Mouse (Mus musculus): ENCODE measurements at regions not wholly inside any gene's neighbourhood (a gene's known extent, or its start where the extent isn't known, plus 50 kb on each side); places are given as distances from the start of the nearest gene placed in this dataset.

DNA sequence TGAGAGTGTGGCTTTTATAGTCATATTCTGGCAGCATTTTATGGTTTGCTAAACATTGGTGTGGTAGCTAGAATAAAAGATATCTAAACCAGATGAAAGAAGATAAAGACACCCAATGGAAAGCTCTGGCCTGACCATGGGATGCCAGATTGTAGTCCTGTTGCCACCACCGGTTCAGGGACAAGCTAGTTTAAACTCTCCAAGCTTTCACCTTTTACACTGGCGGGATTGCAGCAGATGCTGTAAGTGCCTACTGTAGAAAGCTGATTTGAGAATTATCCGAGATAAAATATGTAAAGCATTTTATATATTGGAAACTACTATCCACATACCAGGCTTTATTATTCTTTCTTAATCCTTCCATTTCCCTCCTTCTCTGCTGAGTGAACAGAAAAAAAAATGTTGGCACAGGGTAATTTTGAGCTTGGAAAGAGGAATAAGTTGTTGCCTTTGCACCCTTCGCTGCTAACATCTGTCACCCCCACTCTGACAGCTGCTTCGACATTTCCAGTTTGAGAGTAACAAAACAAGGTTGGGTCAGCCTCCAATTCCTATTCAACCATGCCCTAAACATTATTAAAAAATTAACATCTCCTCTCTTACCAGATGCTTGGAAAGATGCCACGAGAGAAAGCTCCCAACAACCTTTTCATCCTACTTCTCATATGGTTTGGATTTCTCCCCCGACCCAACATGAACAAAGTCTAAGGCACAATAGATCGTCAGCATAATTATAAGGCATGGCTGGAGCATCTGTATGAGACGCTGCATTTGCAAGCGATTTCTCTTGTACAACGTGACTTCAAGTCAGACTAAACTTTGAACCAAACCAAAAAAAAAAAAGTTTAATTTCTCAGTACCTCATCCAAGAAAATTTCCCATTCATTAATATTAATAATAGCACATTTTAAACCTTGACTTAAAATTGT, 287.8 kb downstream of the Etaa1 start:
- H3K9ac ChIP-seq (ENCODE audit: low read depth, low read length), result no peak overlapping the region
- no peak for ATAC-seq (replicated peaks; ENCODE audit: insufficient number of reproducible peaks, low FRiP score, low TSS enrichment)
- WGBS (ENCODE audit: insufficient replicate concordance), result 80% methylated on average over 11 of the region's 11 CpGs

DNA sequence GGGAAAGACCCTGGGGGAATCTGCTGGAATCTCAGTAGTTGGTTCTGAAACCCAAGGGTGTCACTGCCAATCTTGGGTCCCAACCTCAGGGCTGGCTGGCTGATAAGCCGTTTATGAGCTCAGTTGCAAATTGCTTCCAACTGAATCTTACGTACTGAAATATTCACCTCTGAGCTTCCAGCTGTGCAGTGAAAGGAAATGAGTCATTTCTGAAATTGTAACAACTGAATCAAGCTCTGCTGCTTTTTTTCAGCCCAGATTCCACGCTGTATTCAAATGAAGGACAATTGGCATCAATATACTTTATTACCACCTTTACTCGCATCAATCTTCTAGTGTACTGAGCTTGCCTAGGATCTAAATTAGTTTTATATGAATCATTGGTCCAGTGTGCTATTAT, 272.7 kb downstream of the Etaa1 start:
- no peak overlapping the region for H3K4me2 ChIP-seq
- H3K36me3 ChIP-seq (ENCODE audit: control insufficient read depth, insufficient read depth, low read length), result no peaks in the 10 kb centered on the region
- peaks cover 3% of the 10 kb centered on the region for H3K9me3 ChIP-seq (replicated peaks; ENCODE audit: control insufficient read depth, low read length)
- no peak for ATAC-seq (replicated peaks; ENCODE audit: insufficient number of reproducible peaks, low FRiP score, low TSS enrichment)
- no peaks in the 10 kb centered on the region for H3K27me3 ChIP-seq (ENCODE audit: control insufficient read depth, insufficient read depth, low read length)
- H3K4me1 ChIP-seq (ENCODE audit: control insufficient read depth, insufficient read depth, low read length), result no peaks in the 10 kb centered on the region
- H3K4me3 ChIP-seq (ENCODE audit: low read depth, low read length), result no peak overlapping the region
- no peak overlapping the region for H3K27ac ChIP-seq (ENCODE audit: low read depth, low read length)
- no peak overlapping the region for H3K9ac ChIP-seq (ENCODE audit: low read depth, low read length)
- WGBS (ENCODE audit: insufficient replicate concordance), result 65% methylated on average over 4 of the region's 4 CpGs

More for the DNA sequence above, 287.8 kb downstream of the Etaa1 start:
- Histone ChIP-seq H3K36me3 (ENCODE audit: control insufficient read depth, insufficient read depth, low read length) (no peaks in the 10 kb centered on the region), H3K4me1 (ENCODE audit: control insufficient read depth, insufficient read depth, low read length) (no peaks in the 10 kb centered on the region), H3K9me3 (replicated peaks; ENCODE audit: control insufficient read depth, low read length) (no peaks in the 10 kb centered on the region), H3K27ac (ENCODE audit: low read depth, low read length) (no peak overlapping the region), H3K27me3 (ENCODE audit: control insufficient read depth, insufficient read depth, low read length) (no peaks in the 10 kb centered on the region), H3K4me2 (no peak overlapping the region), H3K4me3 (ENCODE audit: low read depth, low read length) (no peak overlapping the region)

DNA sequence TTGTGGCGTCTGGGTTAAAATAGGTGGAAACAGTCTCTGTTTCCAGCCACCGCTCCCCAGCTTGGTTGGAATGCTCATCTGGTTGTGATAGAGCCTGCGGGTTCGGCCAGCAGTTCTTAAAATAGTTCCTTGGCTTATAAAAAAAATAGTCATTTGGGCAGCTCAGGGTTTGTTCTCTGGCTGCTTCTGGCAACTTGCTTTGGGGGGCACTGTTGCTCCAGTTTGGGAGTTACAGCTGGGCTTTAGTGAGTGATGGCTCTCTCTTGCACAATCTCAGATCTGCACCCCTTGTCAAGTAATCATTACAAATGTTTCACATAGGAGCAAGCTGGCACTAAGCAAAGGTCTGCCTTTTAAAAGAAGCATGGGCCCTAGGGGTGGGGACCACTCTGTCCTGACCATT, 268.0 kb downstream of the Etaa1 start:
- Histone ChIP-seq H3K4me1 (ENCODE audit: control insufficient read depth, insufficient read depth, low read length) (0 out of 2 replicates have a peak, but pooled peaks cover 3% of the 10 kb centered on the region), H3K9me3 (replicated peaks; ENCODE audit: control insufficient read depth, low read length) (peaks cover 3% of the 10 kb centered on the region), H3K9ac (ENCODE audit: low read depth, low read length) (0 out of 2 replicates have a peak overlapping the region, but pooled peaks have one; percentile 16), H3K36me3 (ENCODE audit: control insufficient read depth, insufficient read depth, low read length) (no peaks in the 10 kb centered on the region), H3K27ac (ENCODE audit: low read depth, low read length) (no peak overlapping the region), H3K27me3 (ENCODE audit: control insufficient read depth, insufficient read depth, low read length) (no peaks in the 10 kb centered on the region), H3K4me2 (peak overlapping the region; percentile 27), H3K4me3 (ENCODE audit: low read depth, low read length) (no peak overlapping the region)
- ATAC-seq (replicated peaks; ENCODE audit: insufficient number of reproducible peaks, low FRiP score, low TSS enrichment), result no peak
- 9% methylated on average over 4 of the region's 4 CpGs for WGBS (ENCODE audit: insufficient replicate concordance)

DNA sequence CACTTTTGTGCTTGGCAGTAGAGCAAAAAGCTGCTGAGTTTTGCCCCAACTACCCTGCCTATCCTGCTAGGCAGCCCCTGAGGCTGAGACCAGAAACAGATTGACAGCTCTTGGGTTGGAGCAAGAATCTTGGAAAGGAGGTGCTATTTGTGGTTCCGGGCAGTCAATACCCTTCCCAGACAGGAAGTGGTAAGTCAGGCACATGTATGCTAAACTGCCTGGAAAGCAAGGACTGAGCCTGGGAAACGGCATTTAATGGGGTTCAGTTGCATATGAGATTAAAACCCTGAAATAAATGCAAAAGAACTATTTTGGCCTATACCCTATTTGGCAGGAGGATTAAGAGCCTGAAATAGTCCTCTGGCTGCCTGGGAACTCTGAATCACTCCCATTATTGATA, 266.9 kb downstream of the Etaa1 start:
- H3K27ac ChIP-seq (ENCODE audit: low read depth, low read length), result no peak overlapping the region
- peaks cover 3% of the 10 kb centered on the region for H3K9me3 ChIP-seq (replicated peaks; ENCODE audit: control insufficient read depth, low read length)
- H3K36me3 ChIP-seq (ENCODE audit: control insufficient read depth, insufficient read depth, low read length), result no peaks in the 10 kb centered on the region
- no peak for ATAC-seq (replicated peaks; ENCODE audit: insufficient number of reproducible peaks, low FRiP score, low TSS enrichment)
- H3K27me3 ChIP-seq (ENCODE audit: control insufficient read depth, insufficient read depth, low read length), result no peaks in the 10 kb centered on the region
- no peak overlapping the region for H3K4me2 ChIP-seq
- no peak overlapping the region for H3K4me3 ChIP-seq (ENCODE audit: low read depth, low read length)
- H3K4me1 ChIP-seq (ENCODE audit: control insufficient read depth, insufficient read depth, low read length), result 0 out of 2 replicates have a peak, but pooled peaks cover 3% of the 10 kb centered on the region
- H3K9ac ChIP-seq (ENCODE audit: low read depth, low read length), result no peak overlapping the region
- 52% methylated on average over 2 of the region's 2 CpGs for WGBS (ENCODE audit: insufficient replicate concordance)

DNA sequence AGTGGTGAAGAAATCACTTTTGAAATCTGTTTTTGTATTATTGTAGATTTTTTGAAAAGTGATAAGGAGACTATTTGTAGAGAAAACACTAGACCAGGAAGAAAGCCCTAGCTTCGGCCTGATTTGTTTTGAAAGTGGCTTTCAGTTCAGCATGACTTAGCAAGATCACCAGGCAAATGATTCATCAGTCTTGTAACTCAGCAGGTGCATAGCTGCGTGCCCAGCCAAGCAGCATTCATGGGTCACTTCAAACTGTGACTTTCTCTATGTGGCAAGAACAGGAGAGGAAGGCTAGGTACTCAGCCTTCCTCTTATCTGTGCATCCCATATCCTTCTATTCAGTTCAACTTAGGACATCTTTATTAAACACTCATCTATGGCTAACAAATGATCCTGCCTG, 259.5 kb downstream of the Etaa1 start:
- H3K27me3 ChIP-seq (ENCODE audit: control insufficient read depth, insufficient read depth, low read length), result no peaks in the 10 kb centered on the region
- H3K4me1 ChIP-seq (ENCODE audit: control insufficient read depth, insufficient read depth, low read length), result no peaks in the 10 kb centered on the region
- H3K4me2 ChIP-seq, result no peak overlapping the region
- no peak for ATAC-seq (replicated peaks; ENCODE audit: insufficient number of reproducible peaks, low FRiP score, low TSS enrichment)
- no peak overlapping the region for H3K27ac ChIP-seq (ENCODE audit: low read depth, low read length)
- no peak overlapping the region for H3K9ac ChIP-seq (ENCODE audit: low read depth, low read length)
- 52% methylated on average over 2 of the region's 2 CpGs for WGBS (ENCODE audit: insufficient replicate concordance)
- no peaks in the 10 kb centered on the region for H3K36me3 ChIP-seq (ENCODE audit: control insufficient read depth, insufficient read depth, low read length)
- H3K9me3 ChIP-seq (replicated peaks; ENCODE audit: control insufficient read depth, low read length), result no peaks in the 10 kb centered on the region
- H3K4me3 ChIP-seq (ENCODE audit: low read depth, low read length), result no peak overlapping the region

DNA sequence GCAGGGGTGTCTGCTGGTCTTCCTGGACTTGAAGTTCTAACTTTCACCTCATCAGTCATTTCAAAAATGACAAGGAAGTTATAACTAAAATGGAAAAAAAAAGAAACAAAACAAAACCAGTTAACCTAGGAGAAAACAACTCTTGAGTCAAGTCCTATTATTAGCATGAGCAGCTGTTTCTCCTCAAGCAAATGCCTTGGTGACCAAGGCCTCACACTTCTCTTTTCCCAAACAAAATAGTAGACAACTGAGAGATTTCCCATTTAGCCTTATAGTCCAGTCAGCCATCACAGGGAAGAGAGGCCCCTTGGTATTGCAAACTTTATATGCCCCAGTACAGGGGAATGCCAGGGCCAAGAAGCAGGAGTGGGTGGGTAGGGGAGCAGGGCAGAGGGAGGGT, 244.9 kb downstream of the Etaa1 start:
- no peak overlapping the region for H3K4me3 ChIP-seq (ENCODE audit: low read depth, low read length)
- no peak for ATAC-seq (replicated peaks; ENCODE audit: insufficient number of reproducible peaks, low FRiP score, low TSS enrichment)

DNA sequence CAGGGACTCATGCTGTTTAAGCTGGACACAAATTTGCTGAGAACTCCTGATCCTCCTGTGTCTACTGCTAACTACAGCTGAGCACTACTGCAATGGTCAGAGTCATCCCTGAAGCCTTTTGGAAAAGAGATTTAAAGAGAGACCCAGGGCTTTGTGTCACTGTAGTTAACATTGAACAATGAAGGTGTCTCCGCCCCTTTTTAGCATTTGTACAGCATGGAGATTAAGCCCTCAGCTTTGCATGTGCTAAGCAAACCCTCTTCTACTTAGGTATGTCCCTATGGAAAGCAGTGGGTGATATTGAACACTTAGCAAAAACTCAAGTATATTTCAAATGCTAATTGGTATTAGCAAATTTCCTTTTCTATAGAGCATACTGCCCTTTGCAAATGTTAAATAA, 231.6 kb downstream of the Etaa1 start:
- Histone ChIP-seq H3K4me3 (ENCODE audit: low read depth, low read length) (no peak overlapping the region), H3K9ac (ENCODE audit: low read depth, low read length) (no peak overlapping the region), H3K4me2 (no peak overlapping the region), H3K9me3 (replicated peaks; ENCODE audit: control insufficient read depth, low read length) (no peaks in the 10 kb centered on the region), H3K27ac (ENCODE audit: low read depth, low read length) (no peak overlapping the region), H3K27me3 (ENCODE audit: control insufficient read depth, insufficient read depth, low read length) (no peaks in the 10 kb centered on the region), H3K4me1 (ENCODE audit: control insufficient read depth, insufficient read depth, low read length) (no peaks in the 10 kb centered on the region), H3K36me3 (ENCODE audit: control insufficient read depth, insufficient read depth, low read length) (no peaks in the 10 kb centered on the region)
- no peak for ATAC-seq (replicated peaks; ENCODE audit: insufficient number of reproducible peaks, low FRiP score, low TSS enrichment)
- WGBS (ENCODE audit: insufficient replicate concordance), result 65% methylated on average over 1 of the region's 1 CpGs

More for the DNA sequence above, 244.9 kb downstream of the Etaa1 start:
- H3K9ac ChIP-seq (ENCODE audit: low read depth, low read length), result no peak overlapping the region
- H3K27me3 ChIP-seq (ENCODE audit: control insufficient read depth, insufficient read depth, low read length), result no peaks in the 10 kb centered on the region
- no peaks in the 10 kb centered on the region for H3K9me3 ChIP-seq (replicated peaks; ENCODE audit: control insufficient read depth, low read length)
- H3K27ac ChIP-seq (ENCODE audit: low read depth, low read length), result no peak overlapping the region
- H3K36me3 ChIP-seq (ENCODE audit: control insufficient read depth, insufficient read depth, low read length), result no peaks in the 10 kb centered on the region
- H3K4me2 ChIP-seq, result no peak overlapping the region
- no peaks in the 10 kb centered on the region for H3K4me1 ChIP-seq (ENCODE audit: control insufficient read depth, insufficient read depth, low read length)

DNA sequence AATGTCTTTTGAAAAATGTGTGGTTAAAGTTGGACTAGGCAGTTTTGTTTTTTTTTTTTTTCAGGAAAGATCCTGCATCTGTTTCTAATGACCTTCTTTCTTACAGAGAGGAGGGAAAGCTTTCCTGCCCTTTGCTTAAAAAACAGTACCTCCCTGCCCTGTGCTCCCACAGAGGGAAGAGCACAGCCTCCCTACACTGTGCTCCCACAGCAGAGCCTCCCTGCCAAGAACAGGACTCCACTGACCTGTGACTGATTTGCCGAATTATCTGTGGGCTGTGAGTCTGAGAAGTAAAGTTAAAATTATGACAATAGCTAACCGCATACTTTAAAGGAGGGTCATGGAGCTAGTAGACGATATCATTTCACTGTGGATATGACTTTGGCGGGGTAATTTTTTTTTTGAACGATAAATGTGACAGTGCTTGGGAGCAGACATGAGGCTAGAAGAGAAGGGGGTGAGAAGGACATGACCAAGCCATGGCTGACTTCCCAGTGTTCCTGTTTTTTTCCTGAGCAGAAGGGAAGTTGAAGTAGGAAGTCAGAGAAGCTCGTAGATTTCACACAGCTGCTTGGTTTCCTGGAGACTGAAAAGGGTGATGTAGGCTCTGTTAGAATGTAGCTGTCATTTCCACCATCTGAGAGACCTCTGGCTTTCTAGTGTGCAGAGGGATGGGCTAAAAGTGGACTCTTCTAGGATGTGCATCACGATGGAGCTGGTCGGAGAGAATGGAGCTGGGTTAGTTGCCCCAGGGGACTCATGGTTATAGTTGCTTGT, 226.2 kb downstream of the Etaa1 start:
- H3K9me3 ChIP-seq (replicated peaks; ENCODE audit: control insufficient read depth, low read length), result no peaks in the 10 kb centered on the region
- no peak overlapping the region for H3K9ac ChIP-seq (ENCODE audit: low read depth, low read length)
- H3K27ac ChIP-seq (ENCODE audit: low read depth, low read length), result no peak overlapping the region
- WGBS (ENCODE audit: insufficient replicate concordance), result 67% methylated on average over 8 of the region's 8 CpGs
- no peaks in the 10 kb centered on the region for H3K4me1 ChIP-seq (ENCODE audit: control insufficient read depth, insufficient read depth, low read length)
- ATAC-seq (replicated peaks; ENCODE audit: insufficient number of reproducible peaks, low FRiP score, low TSS enrichment), result no peak
- H3K4me2 ChIP-seq, result no peak overlapping the region
- H3K27me3 ChIP-seq (ENCODE audit: control insufficient read depth, insufficient read depth, low read length), result no peaks in the 10 kb centered on the region
- no peaks in the 10 kb centered on the region for H3K36me3 ChIP-seq (ENCODE audit: control insufficient read depth, insufficient read depth, low read length)
- H3K4me3 ChIP-seq (ENCODE audit: low read depth, low read length), result no peak overlapping the region

Measured in heart, embryonic 11.5 days (tissue).